Mouse (Mus musculus): Measurements from ENCODE around the gene Serpinb11. TPM values are rescaled to one million over a fixed set of nuclear protein-coding genes. Genes with fewer than 3 reads are reported as not detected.

Gene Serpinb11
- total and polyA plus RNA-seq, 2 experiments: not detected

GRCm38 (mm10) chr1:107384532-107384931, 23.5 kb downstream of the Serpinb11 start:
- H3K4me1 ChIP-seq (ENCODE audit: control insufficient read depth, insufficient read depth, low read length): no peaks in the 10 kb centered on the region
- H3K9ac ChIP-seq (ENCODE audit: low read depth, low read length): no peak overlapping the region
- no peaks in the 10 kb centered on the region for H3K79me2 ChIP-seq (ENCODE audit: control insufficient read depth, insufficient read depth, low read length)
- 90% methylated on average over 9 of the region's 9 CpGs for WGBS
- no peak for DNase-seq (ENCODE audit: extremely low read depth, low read depth, low spot score)
- no peaks in the 10 kb centered on the region for H3K36me3 ChIP-seq (ENCODE audit: control insufficient read depth, insufficient read depth, low read length)
- no peak overlapping the region for H3K27ac ChIP-seq (replicated peaks; ENCODE audit: insufficient read depth, low read depth, low read length)
- no peaks in the 10 kb centered on the region; the same call in 1 of the 2 replicates for H3K27me3 ChIP-seq (ENCODE audit: control insufficient read depth, insufficient read depth, low read length)
- TF ChIP-seq POLR2A (IDR thresholded peaks at IDR 0.05; ENCODE audit: extremely low read depth, insufficient read depth, low read length) (no peak), CTCF (IDR thresholded peaks at IDR 0.05; ENCODE audit: low read depth, low read length) (no peak)
- H3K4me3 ChIP-seq (ENCODE audit: insufficient read depth, low read depth, low read length): no peak overlapping the region

DNA sequence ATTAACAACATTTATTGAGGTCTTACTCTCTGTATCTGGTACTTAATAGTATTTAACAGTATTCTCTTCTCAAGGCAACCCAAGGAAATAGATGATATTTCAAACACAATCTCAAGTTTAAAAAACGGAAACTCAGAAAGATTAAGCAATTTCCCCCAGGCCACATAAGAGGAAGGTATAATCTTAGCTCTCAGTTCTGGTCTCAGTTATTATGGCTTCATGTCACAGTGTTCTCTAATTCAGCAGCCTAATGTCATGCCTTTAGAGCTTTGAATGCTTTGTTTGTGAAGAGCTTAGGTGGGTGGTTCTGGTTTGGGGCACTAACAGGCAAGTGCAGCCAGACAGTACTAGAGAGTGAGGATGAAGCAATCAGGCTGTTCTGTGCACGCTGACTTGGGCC, 28.8 kb downstream of the Serpinb11 start:
- no peak for TF ChIP-seq POLR2A (IDR thresholded peaks at IDR 0.05; ENCODE audit: extremely low read depth, insufficient read depth, low read length)
- TF ChIP-seq CTCF (IDR thresholded peaks at IDR 0.05; ENCODE audit: low read depth, low read length): no peak
- no peaks in the 10 kb centered on the region for H3K36me3 ChIP-seq (ENCODE audit: control insufficient read depth, insufficient read depth, low read length)
- no peak overlapping the region for H3K27ac ChIP-seq (replicated peaks; ENCODE audit: insufficient read depth, low read depth, low read length)
- H3K27me3 ChIP-seq (ENCODE audit: control insufficient read depth, insufficient read depth, low read length): no peaks in the 10 kb centered on the region
- H3K4me3 ChIP-seq (ENCODE audit: insufficient read depth, low read depth, low read length): no peak overlapping the region
- WGBS: 76% methylated on average over 2 of the region's 2 CpGs
- no peaks in the 10 kb centered on the region for H3K79me2 ChIP-seq (ENCODE audit: control insufficient read depth, insufficient read depth, low read length)
- peak; percentile 9 for DNase-seq (ENCODE audit: extremely low read depth, low read depth, low spot score)
- no peaks in the 10 kb centered on the region for H3K4me1 ChIP-seq (ENCODE audit: control insufficient read depth, insufficient read depth, low read length)
- H3K9ac ChIP-seq (ENCODE audit: low read depth, low read length): no peak overlapping the region

- Histone ChIP-seq H3K27me3 (ENCODE audit: control insufficient read depth, insufficient read depth, low read length) (no peaks in the 10 kb centered on the region), H3K4me1 (ENCODE audit: control insufficient read depth, insufficient read depth, low read length) (no peaks in the 10 kb centered on the region), H3K9ac (ENCODE audit: low read depth, low read length) (no peak overlapping the region), H3K27ac (replicated peaks; ENCODE audit: insufficient read depth, low read depth, low read length) (no peak overlapping the region), H3K79me2 (ENCODE audit: control insufficient read depth, insufficient read depth, low read length) (no peaks in the 10 kb centered on the region), H3K36me3 (ENCODE audit: control insufficient read depth, insufficient read depth, low read length) (no peaks in the 10 kb centered on the region), H3K4me3 (ENCODE audit: insufficient read depth, low read depth, low read length) (no peak overlapping the region)
- no peak for DNase-seq (ENCODE audit: extremely low read depth, low read depth, low spot score)
- WGBS: 72% methylated on average over 1 of the region's 1 CpGs
- no peak for TF ChIP-seq POLR2A (IDR thresholded peaks at IDR 0.05; ENCODE audit: extremely low read depth, insufficient read depth, low read length)
- TF ChIP-seq CTCF (IDR thresholded peaks at IDR 0.05; ENCODE audit: low read depth, low read length): no peak
These were observed 36.5 kb downstream of the Serpinb11 start for GRCm38 (mm10) chr1:107397481-107397880.

GRCm38 (mm10) chr1:107399355-107399754, 38.4 kb downstream of the Serpinb11 start, which contains the start of gene Serpinb7:
Gene Serpinb7 (plus strand): TSS chr1:107399655.
- no peak within 1 kb of the TSS for H3K9ac ChIP-seq (ENCODE audit: low read depth, low read length)
- WGBS: 73% methylated on average over 3 of the region's 3 CpGs
- H3K4me1 ChIP-seq (ENCODE audit: control insufficient read depth, insufficient read depth, low read length): no peaks in the 10 kb centered on the region
- H3K79me2 ChIP-seq (ENCODE audit: control insufficient read depth, insufficient read depth, low read length): no peaks in the 10 kb centered on the region
- no peak within 1 kb of the TSS for H3K27ac ChIP-seq (replicated peaks; ENCODE audit: insufficient read depth, low read depth, low read length)
- no peak within 1 kb of the TSS for H3K4me3 ChIP-seq (ENCODE audit: insufficient read depth, low read depth, low read length)
- TF ChIP-seq POLR2A (IDR thresholded peaks at IDR 0.05; ENCODE audit: extremely low read depth, insufficient read depth, low read length) (no peak), CTCF (IDR thresholded peaks at IDR 0.05; ENCODE audit: low read depth, low read length) (no peak)
- peak; percentile 25 for DNase-seq (ENCODE audit: extremely low read depth, low read depth, low spot score)
- H3K27me3 ChIP-seq (ENCODE audit: control insufficient read depth, insufficient read depth, low read length): no peaks in the 10 kb centered on the region
- H3K36me3 ChIP-seq (ENCODE audit: control insufficient read depth, insufficient read depth, low read length): no peaks in the 10 kb centered on the region

GRCm38 (mm10) chr1:107402082-107402481, 41.1 kb downstream of the Serpinb11 start:
- Histone ChIP-seq H3K27ac (replicated peaks; ENCODE audit: insufficient read depth, low read depth, low read length) (no peak overlapping the region), H3K27me3 (ENCODE audit: control insufficient read depth, insufficient read depth, low read length) (no peaks in the 10 kb centered on the region), H3K4me1 (ENCODE audit: control insufficient read depth, insufficient read depth, low read length) (no peaks in the 10 kb centered on the region), H3K4me3 (ENCODE audit: insufficient read depth, low read depth, low read length) (no peak overlapping the region), H3K9ac (ENCODE audit: low read depth, low read length) (no peak overlapping the region), H3K36me3 (ENCODE audit: control insufficient read depth, insufficient read depth, low read length) (no peaks in the 10 kb centered on the region), H3K79me2 (ENCODE audit: control insufficient read depth, insufficient read depth, low read length) (no peaks in the 10 kb centered on the region)
- 66% methylated on average over 4 of the region's 4 CpGs for WGBS
- TF ChIP-seq POLR2A (IDR thresholded peaks at IDR 0.05; ENCODE audit: extremely low read depth, insufficient read depth, low read length) (no peak), CTCF (IDR thresholded peaks at IDR 0.05; ENCODE audit: low read depth, low read length) (no peak)
- DNase-seq (ENCODE audit: extremely low read depth, low read depth, low spot score): peak; percentile 15

GRCm38 (mm10) chr1:107414650-107415049, 53.7 kb downstream of the Serpinb11 start:
- no peak overlapping the region for H3K4me3 ChIP-seq (ENCODE audit: insufficient read depth, low read depth, low read length)
- WGBS: 10% methylated on average over 1 of the region's 1 CpGs
- no peak overlapping the region for H3K9ac ChIP-seq (ENCODE audit: low read depth, low read length)
- TF ChIP-seq CTCF (IDR thresholded peaks at IDR 0.05; ENCODE audit: low read depth, low read length) (no peak), POLR2A (IDR thresholded peaks at IDR 0.05; ENCODE audit: extremely low read depth, insufficient read depth, low read length) (no peak)
- H3K79me2 ChIP-seq (ENCODE audit: control insufficient read depth, insufficient read depth, low read length): no peaks in the 10 kb centered on the region
- no peak overlapping the region for H3K27ac ChIP-seq (replicated peaks; ENCODE audit: insufficient read depth, low read depth, low read length)
- H3K27me3 ChIP-seq (ENCODE audit: control insufficient read depth, insufficient read depth, low read length): no peaks in the 10 kb centered on the region
- H3K36me3 ChIP-seq (ENCODE audit: control insufficient read depth, insufficient read depth, low read length): no peaks in the 10 kb centered on the region
- DNase-seq (ENCODE audit: extremely low read depth, low read depth, low spot score): no peak
- no peaks in the 10 kb centered on the region for H3K4me1 ChIP-seq (ENCODE audit: control insufficient read depth, insufficient read depth, low read length)
